Mouse (Mus musculus): ENCODE results near the gene Rrp1.

Rrp1 gene

DNA sequence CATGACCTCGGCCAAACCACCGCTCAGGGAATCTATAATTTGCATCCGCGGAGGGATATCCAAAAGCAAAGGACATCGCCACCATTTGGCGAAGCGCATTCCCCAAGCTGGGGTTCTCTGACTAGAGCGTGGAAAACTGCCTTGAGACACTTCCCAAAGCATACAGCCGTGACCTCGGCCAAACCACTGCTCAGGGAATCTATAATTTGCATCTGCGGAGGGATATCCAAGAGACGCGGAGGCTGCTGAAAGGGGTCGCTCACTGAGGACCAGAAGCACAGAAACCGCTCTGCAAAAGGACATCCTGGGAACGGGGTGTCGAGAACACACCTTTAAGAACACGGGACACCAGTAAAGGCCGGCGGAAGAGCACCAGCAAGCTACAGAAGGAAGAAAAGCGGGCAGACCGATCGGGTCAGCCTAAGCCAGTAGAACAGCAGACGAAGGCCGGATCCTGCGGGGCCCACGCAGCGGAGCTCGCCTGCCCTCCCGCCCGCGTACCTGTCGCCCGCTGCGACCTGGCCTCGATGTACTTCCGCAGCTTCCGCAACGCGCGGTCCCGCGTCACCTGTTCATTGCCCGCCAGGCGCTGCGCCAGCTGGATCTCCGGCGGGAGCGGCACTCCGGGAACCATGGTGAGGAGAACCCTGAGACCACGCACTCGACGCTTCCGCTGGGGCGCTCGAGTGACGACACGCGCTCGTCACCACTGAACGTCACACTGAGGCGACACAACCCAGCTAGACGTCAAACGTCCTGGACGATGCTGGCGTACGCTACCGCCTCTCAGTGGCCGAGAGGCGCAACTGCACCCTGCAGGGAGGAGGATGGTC, at the start of gene Rrp1:
Gene Rrp1 (minus strand): TSS at position 725 of the 833 bp plus-strand sequence.
- DNase-seq (ENCODE audit: low spot score), result peak; percentile 95

DNA sequence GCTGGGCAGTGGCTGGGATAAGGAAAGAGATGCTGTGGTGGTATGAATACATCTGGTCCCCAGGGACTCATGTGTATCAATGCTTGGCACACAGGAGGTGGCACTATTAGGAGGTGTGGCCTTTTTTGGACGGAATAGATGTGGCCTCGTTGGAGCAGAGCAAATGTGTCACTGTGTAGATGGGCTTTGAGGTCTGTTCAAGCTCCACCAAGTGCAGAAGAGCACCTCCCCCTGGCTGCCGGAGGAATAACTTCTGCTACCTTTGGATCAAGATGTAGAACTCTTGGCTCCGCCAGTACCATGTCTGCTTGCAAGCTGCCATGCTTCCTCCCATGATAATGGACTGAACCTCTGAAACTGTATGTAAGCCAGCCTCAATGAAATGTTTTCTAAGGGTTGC, 48.9 kb upstream of the Rrp1 start:
- no peak for DNase-seq (ENCODE audit: low spot score)

DNA sequence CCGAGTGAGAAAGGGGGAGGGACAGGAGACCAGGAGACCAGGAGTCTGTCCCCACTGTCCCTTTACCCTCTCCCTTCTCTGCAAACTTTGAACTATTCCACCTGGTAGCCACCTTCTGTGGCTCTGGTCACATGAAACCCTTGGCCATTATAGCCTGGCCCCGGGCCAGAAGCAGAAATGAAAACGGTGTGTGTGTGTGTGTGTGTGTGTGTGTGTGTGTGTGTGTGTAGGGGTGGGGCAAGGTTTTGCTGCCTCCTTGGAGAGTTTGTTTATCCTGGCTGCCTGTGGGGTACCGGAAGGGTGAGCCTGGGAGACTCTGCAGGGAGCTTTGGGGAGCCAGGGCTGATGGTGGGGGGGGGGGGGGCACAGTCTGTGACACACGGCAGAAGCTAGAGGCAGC, 47.6 kb upstream of the Rrp1 start:
- DNase-seq (ENCODE audit: low spot score), result no peak

DNA sequence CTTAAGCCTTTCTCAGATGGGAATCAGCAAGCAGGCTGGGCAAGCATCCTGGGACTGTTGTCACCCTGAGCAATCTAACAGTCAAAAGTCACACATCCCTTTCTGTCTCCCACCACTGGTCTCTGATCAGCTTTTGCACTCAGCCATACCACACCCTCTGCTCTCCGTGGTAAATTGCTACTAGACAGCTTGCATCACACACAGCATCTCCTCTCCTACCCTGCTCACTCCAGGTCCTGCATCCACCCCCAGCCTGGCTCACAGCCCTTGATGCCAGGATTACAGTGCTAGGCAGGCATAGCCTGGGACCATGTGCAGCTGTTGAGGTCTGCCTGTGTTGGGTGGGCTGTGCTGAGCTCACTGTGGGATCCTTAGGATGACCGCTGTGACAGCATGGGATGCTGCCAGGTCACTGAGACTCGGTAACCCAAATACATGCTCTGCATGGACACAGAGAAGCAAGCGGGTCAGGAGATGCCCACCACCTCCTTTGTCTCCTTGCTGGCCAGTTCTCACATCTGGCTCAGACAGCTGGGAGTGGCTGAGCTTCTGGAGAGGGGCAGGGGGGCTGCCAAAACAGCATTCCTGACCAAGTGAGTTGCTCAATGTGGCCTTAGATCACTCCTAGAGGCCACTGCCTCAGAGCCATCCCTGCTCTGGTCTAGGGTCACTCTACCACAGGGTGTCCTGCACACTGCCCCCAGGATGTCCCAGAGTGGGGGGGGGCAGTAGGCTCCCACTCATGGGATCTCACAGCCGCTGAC, 45.7 kb upstream of the Rrp1 start:
- no peak for DNase-seq (ENCODE audit: low spot score)

DNA sequence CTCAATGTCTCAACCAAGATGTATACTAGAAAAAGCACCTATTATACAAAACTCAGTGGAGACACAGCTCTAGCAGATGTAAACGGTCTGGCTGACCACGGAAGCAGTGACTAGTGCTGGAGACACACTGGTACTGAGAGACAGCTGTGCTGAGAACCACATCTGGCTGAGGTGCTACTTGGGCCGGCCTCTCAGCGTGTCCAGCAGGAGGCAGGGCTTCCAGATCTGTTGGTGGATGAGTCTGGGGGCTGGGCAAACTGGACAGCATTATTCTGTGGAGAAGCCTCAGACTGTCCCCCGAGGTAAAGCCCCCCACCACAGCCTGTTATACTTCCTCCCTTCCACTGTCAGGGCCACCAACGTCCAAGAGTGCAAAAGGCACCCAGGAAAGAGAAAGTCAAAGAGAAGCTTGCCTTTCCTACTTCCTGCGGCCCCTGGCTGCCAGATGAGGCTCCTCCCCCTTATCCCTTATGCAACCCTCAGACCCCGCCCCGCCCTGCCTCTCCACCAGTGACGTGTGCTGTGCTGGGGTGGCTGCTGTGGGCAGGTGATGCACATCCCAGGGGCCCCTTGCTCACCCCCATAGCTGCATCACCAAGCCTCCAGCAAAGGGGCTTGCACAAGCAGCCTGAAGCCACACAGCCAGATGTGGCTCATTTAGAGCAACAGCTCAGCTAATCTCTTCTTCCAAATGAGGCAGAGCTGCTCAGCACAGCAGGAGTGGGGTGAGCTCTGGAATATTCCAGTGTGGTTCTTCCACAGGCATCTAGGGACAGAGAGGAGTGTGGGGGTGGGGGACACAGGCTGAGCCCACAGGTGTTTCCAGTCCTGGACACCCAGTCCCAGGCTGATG, 44.9 kb upstream of the Rrp1 start:
- DNase-seq (ENCODE audit: low spot score), result no peak

DNA sequence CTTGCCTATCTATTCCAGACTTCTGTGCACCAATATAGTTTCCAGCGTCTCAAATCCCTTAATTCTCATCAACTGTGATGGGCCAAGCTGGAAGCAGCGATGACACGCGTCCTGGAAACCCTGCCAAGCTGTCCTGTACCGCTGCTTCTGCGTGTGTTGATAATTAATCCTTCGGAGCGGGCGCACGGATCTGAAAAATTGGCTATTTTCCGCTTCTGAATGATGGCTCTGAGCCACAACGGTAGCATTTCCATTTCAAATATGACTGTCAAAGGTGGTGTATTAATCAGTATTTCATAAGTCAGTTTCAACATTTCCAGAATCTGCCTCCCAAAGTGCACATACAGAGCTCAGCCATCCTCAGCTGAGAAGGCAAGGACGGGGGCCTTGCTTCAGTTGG, 43.9 kb upstream of the Rrp1 start:
- DNase-seq (ENCODE audit: low spot score), result no peak

DNA sequence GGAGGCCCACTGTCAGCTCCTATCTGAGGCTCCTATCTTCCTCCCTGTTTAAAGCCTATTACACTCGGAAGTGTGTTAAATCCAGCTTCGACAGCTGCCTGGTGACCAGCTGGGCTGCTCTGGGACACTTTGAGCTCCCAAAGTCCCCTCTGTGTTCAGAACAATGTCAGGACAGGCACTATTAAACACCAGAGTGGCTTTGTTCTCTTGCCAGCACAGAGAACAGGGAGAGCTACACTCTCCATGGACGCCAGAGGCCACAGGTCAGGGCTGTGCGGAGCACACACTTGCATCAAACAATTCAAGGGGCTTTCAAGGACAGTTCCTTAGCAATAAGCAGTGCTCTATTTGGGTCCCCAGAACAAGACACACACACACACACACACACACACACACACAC, 39.8 kb upstream of the Rrp1 start:
- no peak for DNase-seq (ENCODE audit: low spot score)

DNA sequence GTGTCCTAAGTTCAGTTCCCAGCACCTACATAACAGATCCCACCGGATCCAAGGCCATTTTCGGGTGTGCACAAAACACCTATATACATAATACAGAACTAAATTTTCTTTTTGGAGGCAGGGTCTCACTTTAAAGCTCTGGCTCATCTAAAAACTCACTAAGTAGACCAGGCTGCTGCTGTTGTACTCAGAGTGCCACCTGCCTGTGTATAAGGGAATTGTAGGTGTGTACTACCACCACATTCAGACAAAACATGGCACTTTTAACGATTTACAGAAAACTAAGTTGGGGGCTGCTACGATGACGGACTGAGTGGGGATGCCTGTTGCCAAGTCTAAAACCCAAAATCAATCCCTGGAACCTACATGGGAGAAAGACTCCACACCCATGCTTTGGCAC, 37.9 kb upstream of the Rrp1 start:
- DNase-seq (ENCODE audit: low spot score), result no peak

DNA sequence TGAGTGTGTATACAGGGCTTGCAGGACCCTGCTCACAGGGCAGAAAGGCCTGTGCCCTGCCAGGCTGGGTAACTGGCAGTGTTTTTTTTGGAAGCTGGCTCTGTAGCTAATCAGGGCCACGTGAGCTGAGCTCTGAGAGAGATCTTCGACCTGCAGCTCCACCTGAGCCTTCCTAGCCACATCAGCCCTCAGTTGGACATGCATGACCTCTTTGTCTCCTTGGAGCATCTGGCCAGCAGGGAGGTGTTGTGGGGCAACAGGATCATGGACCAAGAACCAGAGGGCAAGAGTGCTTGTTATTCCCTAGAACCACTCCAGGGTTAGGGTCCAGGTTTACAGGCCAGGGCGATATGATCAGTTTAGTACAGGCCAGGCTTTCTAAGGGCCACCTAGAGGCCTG, 34.6 kb upstream of the Rrp1 start:
- DNase-seq (ENCODE audit: low spot score), result no peak

DNA sequence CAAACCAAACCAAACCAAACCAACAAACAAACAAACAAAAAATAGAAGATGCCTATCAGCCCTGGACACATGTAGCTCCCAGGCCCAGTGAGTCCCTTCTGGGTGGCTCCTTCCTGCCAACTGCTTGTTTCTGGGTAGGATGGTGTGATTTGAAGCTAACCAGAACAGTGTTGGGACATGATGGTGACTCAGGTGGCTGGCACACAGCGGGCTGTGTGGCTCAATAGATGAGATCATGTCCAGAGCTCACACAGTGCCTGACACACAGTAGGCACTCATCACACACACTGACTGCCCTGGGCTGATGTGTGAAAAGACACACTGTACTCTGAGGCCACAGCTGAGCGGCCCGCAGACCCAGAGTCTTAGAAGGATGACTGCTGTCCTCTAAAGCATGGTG, 33.4 kb upstream of the Rrp1 start:
- DNase-seq (ENCODE audit: low spot score), result no peak

DNA sequence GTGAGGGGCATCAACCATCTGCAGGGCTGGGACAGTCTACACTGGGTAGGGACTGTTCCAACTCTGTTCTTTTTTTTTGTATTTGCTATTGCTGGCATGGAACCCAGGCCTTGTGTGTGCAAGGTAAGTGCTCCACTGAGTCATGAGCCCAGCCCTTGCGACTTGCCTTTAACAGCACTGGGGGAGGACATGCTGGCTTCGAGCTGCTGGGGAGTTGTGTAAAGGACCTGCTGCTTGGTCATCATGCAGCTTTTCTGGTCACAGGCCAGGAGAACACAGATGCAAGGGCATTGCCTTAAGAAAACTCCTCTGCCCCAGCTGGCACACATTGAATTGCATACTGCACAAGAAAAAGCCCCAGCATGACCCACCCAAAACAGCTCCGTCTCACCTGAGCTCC, 29.4 kb upstream of the Rrp1 start:
- DNase-seq (ENCODE audit: low spot score), result no peak

DNA sequence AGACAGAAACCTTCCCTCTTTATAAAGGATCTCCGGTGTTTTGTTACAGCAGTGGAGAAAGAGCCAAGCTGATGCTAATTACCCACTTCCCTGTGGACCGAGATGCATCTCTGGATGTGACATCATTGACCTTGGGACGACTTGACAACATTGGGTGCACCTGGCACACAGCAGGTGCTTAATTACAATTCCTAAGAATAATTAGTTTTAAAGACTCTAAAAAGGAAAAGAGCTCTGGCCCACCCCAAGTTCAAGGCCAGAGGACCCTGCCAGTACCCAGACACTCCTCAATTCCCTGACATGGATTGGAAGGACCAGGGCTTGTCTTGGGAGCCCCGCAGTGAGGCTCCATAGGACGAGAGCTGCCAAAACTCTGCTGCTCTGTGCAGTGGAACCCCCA, 28.8 kb upstream of the Rrp1 start:
- no peak for DNase-seq (ENCODE audit: low spot score)

DNA sequence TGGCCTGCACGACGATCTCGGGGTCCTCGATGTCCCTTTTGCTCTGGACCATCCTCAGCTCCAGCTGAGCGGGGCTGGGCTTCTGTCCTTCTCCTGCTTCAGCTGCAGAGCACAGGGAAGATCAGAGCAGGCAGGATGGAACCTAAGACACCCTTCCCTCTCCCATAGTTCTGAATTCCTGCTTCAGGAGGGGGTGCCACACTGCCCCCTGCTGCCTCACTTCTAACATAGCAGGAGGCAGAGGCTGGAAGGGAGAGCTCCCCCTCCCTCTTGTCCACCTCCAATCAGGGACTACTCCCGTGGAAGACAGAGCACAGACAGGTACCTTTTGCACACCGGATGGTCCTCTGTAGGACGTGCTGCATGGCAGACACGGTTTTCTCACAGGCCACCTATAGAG, 28.0 kb upstream of the Rrp1 start:
- DNase-seq (ENCODE audit: low spot score), result no peak

DNA sequence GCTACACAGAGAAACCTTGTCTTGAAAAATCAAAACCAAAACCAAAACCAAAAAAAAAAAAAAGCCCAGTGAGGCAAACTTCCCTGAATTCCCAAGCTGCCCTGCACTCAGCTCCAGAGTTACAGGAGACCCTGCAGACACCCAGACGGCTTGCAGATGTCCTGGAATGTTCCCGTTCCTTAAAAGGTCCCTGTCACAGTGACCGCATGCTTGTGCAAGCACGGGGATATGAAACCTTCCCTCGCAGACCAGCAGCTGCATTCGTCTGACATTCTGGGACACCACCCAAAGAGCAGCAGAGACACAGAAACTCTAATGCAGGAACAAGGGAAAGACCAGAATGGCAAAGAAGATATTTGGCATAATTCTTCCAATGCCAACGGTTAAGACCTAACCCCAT, 27.1 kb upstream of the Rrp1 start:
- DNase-seq (ENCODE audit: low spot score), result no peak

DNA sequence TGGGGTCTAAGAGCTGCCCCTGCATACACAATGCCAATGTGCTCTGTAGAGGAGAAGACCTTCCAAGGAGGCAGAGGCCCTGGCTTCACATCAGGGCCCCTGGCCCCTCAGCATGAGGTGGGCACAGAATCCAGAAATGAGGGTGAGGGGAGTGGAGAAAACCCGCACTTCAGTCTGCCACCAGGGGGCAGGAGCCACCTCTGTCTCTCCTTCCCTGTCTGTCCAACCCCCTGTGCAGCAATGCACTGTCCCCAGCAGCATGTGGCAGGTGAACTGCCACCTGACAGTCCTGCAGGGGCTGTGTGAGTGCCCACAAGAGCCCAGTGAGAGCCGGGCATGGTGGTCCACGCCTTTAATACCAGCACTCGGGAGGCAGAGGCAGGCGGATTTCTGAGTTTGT, 26.7 kb upstream of the Rrp1 start:
- DNase-seq (ENCODE audit: low spot score), result peak; percentile 61

DNA sequence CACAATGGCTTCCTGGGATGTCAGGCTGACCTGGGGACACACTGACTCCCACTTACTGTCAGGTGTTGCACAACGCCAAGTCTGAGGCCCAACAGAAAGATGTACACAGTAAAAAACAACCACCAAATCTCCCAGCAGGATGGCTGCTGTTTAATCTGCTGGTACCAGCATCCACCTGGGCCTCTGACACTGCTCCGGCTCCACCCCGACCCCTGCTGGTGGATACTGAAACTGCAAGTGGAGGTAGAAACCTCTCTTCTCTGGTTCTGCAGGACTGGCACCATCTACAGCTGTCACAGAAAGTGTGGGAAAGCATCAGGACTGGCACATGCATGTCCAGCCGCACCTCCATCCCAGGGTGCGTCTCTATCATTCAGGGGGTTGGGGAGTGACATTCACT, 25.3 kb upstream of the Rrp1 start:
- peak; percentile 86 for DNase-seq (ENCODE audit: low spot score)

DNA sequence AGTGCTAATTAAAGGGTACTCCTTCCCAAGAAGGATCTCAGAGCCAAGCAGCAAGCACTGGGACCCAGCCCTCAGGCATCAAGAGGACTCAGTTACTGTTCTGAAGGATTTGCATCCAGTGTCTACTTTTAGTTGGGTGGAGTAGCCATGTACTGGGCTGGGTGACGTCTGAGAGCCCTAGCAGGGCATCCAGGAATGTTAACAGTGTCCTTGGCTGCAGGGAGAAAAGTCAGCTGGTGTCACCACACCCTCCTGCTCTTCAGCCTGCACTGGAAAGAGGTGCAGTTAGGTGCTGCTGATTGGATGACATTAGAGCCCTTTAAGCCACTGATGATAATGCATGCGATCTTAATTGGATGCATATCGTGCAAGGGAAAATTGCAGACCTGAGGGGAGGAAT, 20.0 kb upstream of the Rrp1 start:
- DNase-seq (ENCODE audit: low spot score), result no peak

DNA sequence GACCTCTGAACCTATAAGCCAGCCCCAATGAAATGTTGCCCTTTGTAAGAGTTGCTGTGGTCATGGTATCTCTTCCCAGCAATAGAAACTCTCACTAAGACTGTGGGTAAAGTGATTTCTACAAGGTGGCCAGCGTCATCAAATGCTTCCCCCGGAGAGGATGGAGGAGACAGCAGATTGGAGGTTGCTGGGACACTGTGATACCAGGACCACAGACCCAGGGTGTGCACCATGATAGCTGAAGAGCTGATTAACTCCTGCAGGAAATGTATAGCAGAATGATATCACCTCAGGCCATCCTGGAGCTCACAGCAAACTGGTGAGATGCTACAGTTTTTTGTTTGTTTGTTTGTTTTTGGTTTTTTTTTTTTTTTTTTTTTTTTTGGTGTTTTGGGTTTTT, 16.9 kb upstream of the Rrp1 start:
- no peak for DNase-seq (ENCODE audit: low spot score)

DNA sequence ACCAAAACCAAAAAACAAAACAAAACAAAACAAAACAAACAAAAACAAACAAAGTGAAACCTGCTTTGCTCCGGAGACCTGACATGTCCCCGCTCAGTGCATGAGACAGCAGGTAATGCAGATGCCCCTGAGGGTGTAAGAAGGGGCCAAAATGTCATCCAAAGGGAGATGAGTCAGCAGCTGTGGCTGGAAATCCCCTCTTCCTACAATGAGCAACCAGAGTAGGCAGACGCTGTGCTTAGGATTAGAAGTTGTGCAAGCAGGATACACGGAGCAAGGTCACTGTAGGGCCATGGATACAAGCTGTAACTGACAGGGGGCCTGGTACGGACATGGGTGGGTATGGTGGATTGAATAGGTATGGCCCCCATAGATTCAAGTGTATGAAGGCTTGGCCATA, 16.3 kb upstream of the Rrp1 start:
- DNase-seq (ENCODE audit: low spot score), result no peak

DNA sequence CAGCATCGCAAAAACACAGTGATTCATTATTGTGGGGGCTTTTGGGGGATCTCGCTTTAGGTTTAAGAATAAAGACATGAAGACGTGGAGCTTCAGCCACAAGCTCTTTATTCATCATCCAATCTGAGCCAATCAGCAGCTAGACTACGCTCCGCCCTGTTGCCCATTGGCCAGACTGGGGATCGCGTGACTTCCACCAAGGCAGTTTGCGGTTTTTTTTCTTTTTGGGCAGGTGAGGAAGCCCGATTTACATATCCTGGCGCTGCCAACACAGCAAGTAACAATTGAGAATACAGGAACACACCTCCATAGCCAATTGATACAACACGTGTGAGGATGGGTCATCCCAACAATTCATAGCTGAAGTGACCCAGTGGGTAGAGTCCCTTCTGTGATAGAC, 15.2 kb upstream of the Rrp1 start:
- DNase-seq (ENCODE audit: low spot score), result no peak

DNA sequence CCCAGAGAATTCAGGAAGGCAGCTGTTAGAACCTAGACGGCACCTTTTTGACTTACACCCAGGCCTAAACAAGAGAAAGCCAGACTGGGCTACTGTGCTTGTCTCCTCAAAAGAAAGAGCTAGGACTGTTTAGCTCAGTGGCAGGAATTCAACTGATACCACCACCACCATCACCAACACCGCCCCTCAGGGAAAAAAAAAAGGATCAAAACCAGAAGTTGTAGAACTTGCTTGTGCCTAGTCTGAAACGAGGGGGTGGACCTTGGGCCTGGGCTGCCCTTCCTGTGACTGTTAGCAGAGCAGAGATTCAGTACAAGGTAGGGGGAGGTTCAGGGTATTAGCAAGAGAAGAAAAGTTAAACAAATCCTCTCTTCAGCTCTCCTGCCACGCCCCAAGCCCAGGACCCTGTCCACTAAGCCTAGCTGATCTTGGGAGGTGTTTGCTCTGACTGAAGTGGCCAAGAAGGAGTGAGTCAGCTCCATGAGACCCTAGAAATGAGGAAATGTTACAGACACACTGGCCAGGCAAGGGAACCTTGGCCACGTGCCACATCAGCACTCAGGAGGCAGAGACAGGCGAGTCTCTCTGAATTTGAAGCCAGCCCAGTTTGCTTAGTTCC, 13.4 kb upstream of the Rrp1 start:
- peak; percentile 10 for DNase-seq (ENCODE audit: low spot score)
